Mouse (Mus musculus): ENCODE measurements at regions not wholly inside any gene's neighbourhood (a gene's known extent, or its start where the extent isn't known, plus 50 kb on each side); places are given as distances from the start of the nearest gene placed in this dataset.
A peak's percentile ranks its signal among the peaks of the same experiment; 100 is the strongest.

- H3K27me3 ChIP-seq (ENCODE audit: insufficient read depth, low read length): peaks cover 52% of the 10 kb centered on the region
- ATAC-seq (ENCODE audit: extremely low read depth, insufficient number of reproducible peaks, low FRiP score, poor library complexity, severe bottlenecking) (no peak), DNase-seq (ENCODE audit: low spot score) (no peak)
- no peaks in the 10 kb centered on the region for H3K36me3 ChIP-seq (replicated peaks)
- no peak for TF ChIP-seq GATA2 (IDR thresholded peaks at IDR 0.05; ENCODE audit: borderline replicate concordance, low read depth, low read length)
- TF ChIP-seq GATA1 (IDR thresholded peaks at IDR 0.05; ENCODE audit: borderline replicate concordance, low read length): no peak
- no peak for TF ChIP-seq TAL1 (conservative IDR thresholded peaks at IDR 0.05; ENCODE audit: low read depth, low read length)
- TF ChIP-seq CTCF (IDR thresholded peaks at IDR 0.05; ENCODE audit: low read depth, low read length): no peak
- no peak for TF ChIP-seq POLR2AphosphoS5 (IDR thresholded peaks at IDR 0.05; ENCODE audit: insufficient replicate concordance, low read depth, low read length)
- H3K4me3 ChIP-seq (ENCODE audit: low read depth, low read length): no peak overlapping the region
- H3K9me3 ChIP-seq (replicated peaks): no peaks in the 10 kb centered on the region
- H3K4me1 ChIP-seq (ENCODE audit: insufficient read depth, low read depth, low read length): peaks cover 31% of the 10 kb centered on the region
These were observed 65.8 kb downstream of the Cstad start for GRCm38 (mm10) chr2:30660613-30660991.

GRCm38 (mm10) chr2:30659836-30660612 lies 65.2 kb downstream of the Cstad start:
- peaks cover 31% of the 10 kb centered on the region for H3K4me1 ChIP-seq (ENCODE audit: insufficient read depth, low read depth, low read length)
- no peak for ATAC-seq (ENCODE audit: extremely low read depth, insufficient number of reproducible peaks, low FRiP score, poor library complexity, severe bottlenecking)
- TF ChIP-seq POLR2AphosphoS5 (IDR thresholded peaks at IDR 0.05; ENCODE audit: insufficient replicate concordance, low read depth, low read length): no peak

DNA sequence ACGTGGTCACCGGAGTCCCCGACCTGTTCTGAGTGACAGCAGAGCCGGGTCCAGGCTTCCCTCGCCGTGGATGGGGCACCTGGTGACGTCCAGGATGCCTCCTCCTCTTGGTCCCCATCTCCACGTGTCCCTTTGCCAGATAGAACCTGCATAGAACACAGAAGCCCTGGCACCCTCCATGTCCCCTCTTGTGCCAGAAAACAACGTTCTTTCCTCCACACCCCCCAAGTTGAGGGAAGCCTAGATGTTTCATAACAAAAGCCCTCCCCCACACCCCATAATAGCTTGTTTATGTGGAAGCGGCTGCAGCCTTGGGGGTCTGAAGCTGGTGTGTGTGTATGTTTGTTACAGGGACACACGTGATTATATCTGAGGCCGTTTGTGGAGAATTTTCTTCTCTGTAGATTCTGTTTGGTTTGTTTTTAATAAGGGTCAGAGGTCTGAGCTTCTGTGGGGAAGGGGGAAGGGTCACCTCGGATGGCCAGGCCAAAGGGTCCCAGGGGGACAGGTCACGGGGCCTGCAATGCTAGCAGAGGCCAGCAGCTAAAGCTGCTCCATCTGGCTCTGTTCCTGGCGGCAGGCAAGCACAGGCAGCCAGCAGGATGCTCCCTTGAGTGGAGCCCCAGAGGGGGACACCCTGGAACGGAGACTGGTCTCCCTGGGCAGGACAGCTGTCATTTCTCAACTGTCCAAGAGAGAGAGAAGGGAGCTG lies 64.2 kb downstream of the Cstad start:
- H3K27me3 ChIP-seq (ENCODE audit: insufficient read depth, low read length): peaks cover 57% of the 10 kb centered on the region
- TF ChIP-seq GATA2 (IDR thresholded peaks at IDR 0.05; ENCODE audit: borderline replicate concordance, low read depth, low read length) (no peak), POLR2AphosphoS5 (IDR thresholded peaks at IDR 0.05; ENCODE audit: insufficient replicate concordance, low read depth, low read length) (no peak), GATA1 (IDR thresholded peaks at IDR 0.05; ENCODE audit: borderline replicate concordance, low read length) (no peak), TAL1 (conservative IDR thresholded peaks at IDR 0.05; ENCODE audit: low read depth, low read length) (no peak), CTCF (IDR thresholded peaks at IDR 0.05; ENCODE audit: low read depth, low read length) (no peak)
- peak; percentile 30 for DNase-seq (ENCODE audit: low spot score)
- no peak for ATAC-seq (ENCODE audit: extremely low read depth, insufficient number of reproducible peaks, low FRiP score, poor library complexity, severe bottlenecking)
- H3K4me3 ChIP-seq (ENCODE audit: low read depth, low read length): peak overlapping the region; percentile 71
- H3K4me1 ChIP-seq (ENCODE audit: insufficient read depth, low read depth, low read length): peaks cover 31% of the 10 kb centered on the region
- H3K36me3 ChIP-seq (replicated peaks): no peaks in the 10 kb centered on the region
- no peaks in the 10 kb centered on the region for H3K9me3 ChIP-seq (replicated peaks)

More at GRCm38 (mm10) chr2:30659836-30660612, 65.2 kb downstream of the Cstad start:
- DNase-seq (ENCODE audit: low spot score): no peak
- H3K27me3 ChIP-seq (ENCODE audit: insufficient read depth, low read length): peaks cover 57% of the 10 kb centered on the region
- no peaks in the 10 kb centered on the region for H3K9me3 ChIP-seq (replicated peaks)
- H3K36me3 ChIP-seq (replicated peaks): no peaks in the 10 kb centered on the region
- H3K4me3 ChIP-seq (ENCODE audit: low read depth, low read length): no peak overlapping the region
